Mouse (Mus musculus) natural killer cell, adult 2 months (primary cell): ENCODE results near the gene Nelfcd.

Experiments
- DNase-seq, 2 experiments: peaks; one replicate each; pipeline ENCODE4 v3.0.0; 2022; ENCODE audit warnings: low spot score in 2 of 2

Gene Nelfcd

GRCm38 (mm10) chr2:174415731-174416310 is at the start of gene Nelfcd:
Gene Nelfcd, plus strand, starts transcription at chr2:174415804.
- DNase-seq, result peak; percentile 94 to 95

DNA sequence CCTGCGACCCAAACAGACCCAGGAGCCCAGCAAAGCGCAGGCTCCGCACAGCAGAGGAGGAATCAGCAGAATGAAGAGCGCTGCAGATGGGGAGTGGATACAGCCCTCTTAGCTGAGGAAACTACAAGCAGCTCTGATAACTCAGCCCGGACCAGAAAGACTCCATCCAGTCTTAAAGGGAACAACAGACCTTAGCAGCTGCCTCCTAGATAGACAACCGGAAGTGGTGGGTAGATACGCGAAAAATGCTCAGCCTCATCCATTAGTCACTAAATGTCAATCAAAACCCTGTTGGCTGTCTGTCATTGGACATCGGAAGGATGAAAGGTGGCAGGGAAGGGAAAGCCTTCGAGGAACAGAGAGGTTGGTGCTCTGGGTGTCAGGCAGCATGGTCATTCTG is 49.0 kb upstream of the Nelfcd start:
- DNase-seq, result no peak

DNA sequence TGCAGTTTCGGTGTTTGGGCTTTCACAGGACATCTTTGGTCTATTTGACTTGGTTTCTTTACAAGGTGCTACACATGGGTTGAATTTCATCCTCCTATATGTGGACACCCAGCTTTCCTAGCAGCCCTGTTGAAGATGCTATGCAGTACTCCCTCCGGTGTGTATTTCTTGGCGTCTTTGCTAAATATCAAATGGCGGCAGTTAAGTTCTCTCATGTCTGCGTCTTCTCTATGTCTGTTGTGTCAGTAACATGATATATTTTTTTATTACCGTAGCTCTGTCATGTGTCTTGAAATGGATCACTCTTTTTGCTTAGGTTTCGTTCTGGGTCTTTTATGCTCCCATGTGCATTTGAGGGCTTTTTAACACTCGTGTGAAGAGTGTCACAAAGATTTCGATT is 34.6 kb upstream of the Nelfcd start:
- no peak for DNase-seq

DNA sequence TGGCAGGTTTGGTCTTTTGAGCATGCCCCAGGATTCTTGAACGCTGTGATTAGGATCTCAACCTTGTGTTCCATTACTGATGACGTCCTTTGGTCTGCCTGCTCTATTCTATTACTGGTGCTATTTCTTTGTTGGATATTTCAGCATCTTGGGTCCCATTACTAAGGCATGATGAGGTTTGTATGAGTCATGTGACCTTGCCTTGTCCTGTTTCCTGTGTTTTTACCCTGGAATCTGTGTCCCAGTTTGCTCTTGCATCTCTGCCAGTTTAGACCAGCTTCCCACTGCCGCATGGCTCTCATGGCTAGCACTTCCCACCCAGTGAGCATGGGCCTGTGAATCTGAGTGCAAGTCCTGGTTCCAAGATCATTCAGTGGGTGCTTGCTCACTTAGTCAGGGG is 23.7 kb upstream of the Nelfcd start:
- no peak for DNase-seq

DNA sequence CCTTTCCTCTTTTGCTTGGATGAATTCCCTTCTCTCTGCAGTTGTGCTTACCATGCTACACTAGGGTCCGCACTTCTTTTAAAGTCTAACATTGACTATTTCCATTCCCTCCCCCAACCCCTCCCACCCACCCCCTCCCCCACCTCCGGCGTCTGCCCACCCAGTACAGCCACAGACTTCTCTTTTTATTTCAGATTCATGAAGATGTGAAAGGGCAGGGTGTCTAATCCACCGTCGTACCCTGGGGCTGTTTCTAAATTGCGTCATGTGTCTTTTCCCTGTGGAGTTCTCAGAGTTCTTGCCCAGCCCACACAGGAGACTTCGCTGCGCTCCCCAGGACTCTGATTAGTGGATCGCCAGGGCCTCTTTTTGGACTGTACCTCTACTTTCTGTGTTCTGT is 23.1 kb upstream of the Nelfcd start:
- no peak for DNase-seq

DNA sequence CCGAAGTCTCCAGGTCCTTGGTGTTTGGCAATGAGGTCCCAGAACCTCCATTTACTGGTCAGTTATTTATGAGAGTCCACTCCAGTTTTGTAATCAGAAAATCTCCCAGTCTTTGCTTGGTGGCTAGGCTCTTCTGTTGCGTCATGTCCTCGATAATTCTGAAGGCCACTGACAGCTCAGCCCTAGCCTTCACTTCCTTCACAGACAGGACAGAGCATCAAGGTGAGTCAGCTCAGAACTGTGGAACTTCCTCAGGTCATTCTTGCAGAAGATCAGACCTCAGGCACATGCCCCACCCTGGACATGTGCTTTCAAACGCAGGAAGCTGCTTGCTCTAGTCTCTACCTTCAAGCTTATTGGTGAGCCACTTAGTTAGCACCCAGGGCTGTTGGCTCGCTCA is 22.2 kb upstream of the Nelfcd start:
- no peak for DNase-seq

GRCm38 (mm10) chr2:174396643-174397042 is 19.0 kb upstream of the Nelfcd start:
- DNase-seq, result no peak

DNA sequence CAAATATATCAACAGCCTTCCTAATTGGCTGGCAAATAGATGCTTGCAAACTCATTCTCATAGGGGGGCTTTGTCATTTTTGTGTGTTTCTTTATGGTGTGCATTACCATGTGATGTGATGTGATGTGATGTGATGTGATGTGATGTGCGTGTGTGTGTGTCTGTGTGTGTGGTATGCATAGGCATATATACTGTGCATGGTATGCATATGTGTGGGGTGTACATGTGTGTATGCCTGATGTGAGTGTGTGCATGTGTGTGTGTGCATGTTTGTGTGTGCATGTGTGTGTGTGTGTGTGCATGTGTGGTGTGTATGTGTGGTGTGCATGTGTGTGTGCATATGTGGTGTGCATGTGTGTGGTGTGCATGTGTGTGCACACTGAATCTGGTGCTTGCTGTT is 18.5 kb upstream of the Nelfcd start:
- DNase-seq, result no peak

- no peak for DNase-seq
Measured at GRCm38 (mm10) chr2:174397881-174398280, 17.7 kb upstream of the Nelfcd start.

DNA sequence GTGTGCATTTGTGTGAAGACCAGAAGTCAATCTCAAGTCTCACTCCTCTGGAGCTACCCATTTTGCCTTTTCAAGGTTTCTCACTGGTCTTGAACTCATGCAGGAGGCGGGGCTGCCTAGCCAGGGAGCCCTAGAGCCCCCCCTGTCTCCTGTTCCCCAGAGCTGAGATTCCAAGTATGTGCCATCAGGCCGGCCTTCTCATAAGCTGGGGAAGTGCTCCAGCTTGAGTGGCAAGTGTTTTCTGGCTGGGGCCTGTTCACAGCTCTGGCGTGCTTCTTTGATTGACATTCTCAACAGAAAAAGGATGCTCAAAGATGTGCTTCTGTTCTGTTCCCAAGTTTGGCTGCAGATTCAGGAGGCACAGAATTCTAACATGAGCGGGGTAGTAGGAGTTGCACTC is 15.2 kb upstream of the Nelfcd start:
- DNase-seq, result no peak

DNA sequence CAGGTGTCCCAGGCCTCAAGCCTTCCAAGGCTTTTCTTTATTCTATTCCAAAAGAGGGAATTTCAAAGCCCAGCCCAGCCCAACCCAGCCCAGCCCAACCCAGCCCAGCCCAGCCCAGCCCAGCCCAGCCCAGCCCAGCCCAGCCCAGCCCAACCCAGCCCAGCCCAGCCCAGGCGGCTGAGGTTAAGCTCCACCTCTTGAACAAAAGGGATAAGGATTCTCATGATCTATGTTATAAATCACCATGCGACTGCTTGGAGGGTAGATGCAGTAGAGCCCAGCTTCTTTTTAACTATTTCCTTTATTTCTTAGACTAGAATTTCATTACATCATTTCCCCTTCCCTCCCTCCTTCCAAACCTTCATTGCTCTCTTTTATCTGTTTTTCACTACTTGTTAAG is 5.4 kb upstream of the Nelfcd start:
- no peak for DNase-seq

DNA sequence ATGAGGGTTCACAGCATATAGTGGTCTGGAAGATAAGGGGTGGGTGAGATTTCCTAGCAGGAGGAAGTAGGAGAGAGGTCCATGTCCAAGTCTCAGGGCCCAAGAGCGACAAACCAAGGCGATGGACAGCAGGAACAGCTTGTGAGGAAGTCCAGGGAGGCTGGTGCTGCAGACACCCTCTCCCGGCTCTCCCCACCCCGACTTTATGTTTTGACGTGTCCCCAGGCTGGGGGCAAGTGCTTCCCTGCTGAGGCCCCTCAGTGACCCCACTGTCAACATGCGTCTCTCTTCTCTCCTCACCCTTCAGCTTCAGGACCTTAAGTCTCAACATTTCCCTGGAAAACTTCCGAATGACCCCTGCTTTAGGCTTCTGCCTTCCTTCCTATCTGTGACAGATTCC is 2.5 kb upstream of the Nelfcd start:
- no peak for DNase-seq

DNA sequence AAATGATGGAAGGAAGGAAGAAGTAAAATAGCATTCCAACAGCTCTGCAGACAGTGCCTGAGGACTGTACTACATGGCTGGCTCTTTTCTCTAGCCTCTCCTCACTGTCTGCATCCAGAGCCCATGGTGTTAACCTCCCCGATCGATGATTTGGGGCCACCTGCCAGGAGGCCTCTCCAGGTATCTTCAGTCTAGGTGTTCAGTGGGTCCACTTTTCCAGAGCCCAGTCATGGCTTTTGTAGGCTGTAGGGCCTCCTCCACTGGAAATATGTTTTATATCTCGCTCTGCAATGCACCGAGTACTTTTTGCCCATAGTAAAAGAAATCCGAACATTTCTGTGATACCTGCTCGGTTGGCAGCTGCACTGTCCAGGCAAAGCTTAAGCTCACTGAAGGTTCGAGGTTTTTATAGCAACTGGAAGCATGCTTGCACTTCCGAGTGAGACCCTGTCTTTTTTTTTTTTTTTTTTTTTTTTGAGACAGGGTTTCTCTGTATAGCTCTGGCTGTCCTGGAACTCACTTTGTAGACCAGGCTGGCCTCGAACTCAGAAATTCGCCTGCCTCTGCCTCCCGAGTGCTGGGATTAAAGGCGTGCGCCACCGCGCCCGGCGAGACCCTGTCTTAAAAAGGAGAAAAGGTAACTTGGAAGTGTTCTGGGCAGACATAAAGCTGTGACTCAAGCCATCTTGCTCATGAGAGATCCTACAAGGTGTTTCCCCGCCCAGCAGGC is 438 bp upstream of the Nelfcd start:
- DNase-seq, result no peak

GRCm38 (mm10) chr2:174421107-174421506 is 5.5 kb downstream of the Nelfcd start:
- DNase-seq, result no peak

GRCm38 (mm10) chr2:174424301-174425085 is 8.9 kb downstream of the Nelfcd start:
- no peak for DNase-seq

DNA sequence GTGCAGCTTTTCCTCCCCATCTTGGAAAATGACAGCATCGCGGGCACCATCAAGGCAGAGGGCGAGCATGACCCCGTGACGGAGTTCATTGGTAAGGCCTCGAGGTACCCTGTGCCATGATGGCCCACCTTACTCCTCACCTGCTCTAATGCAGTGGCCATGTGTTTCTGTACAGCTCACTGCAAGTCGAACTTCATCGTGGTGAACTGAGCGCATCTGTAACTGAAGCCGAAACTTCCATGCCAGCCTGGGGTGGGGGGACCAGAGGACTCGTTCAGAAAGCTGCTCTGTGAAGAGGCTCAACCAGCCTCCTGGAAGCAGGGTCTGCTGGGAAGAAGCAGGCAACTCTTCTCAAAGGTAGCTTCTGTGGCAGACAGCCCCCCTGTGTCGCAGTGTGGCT is 11.3 kb downstream of the Nelfcd start:
- no peak for DNase-seq

GRCm38 (mm10) chr2:174428076-174428835 is 12.7 kb downstream of the Nelfcd start:
- DNase-seq, result no peak

DNA sequence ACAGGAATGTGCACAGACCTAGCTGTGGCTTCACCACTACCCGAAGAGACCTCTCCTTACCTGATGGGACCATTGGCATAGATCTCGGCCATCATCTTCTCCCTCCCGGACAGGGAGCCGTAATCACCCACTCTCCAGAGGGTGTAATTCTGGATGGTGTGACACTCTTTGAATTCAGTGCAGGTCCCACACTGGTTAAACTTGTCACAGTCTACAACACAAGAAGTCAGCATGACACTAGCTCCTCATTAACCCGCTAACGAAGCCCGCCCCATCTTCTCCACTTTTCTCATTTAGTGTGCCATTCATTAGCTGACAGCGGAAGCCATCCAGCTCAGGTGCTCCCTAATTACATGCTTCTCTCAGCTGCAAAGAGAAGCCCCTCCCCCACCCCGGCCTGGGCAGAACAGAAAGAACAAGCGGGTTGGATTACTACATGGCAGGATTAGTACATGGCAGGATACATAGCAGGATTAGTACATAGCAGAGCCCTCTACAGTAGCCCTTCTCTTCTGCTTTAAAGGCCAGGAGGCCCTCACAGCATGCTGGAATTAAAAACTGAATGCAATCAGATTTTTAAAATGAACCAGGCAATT is 13.5 kb downstream of the Nelfcd start:
- DNase-seq, result no peak

DNA sequence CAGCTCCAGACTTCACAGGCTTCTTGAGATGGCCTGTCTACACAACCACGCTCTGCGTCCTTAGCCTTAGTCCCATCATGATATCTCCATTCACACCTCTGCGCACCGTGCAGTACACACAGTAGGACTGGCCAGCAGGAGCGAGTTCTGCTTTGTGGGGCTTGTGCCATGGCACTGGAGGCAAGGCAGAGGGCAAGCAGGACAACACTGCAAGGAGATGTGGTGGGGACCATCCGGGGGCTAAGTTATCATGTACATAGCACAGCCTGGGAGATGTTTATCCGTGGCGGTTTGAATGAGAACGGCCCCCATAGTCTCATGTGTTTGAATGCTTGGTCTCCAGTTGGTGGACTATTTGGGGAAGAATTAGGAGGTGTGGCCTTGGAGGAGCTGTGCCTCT is 19.3 kb downstream of the Nelfcd start:
- DNase-seq, result no peak

DNA sequence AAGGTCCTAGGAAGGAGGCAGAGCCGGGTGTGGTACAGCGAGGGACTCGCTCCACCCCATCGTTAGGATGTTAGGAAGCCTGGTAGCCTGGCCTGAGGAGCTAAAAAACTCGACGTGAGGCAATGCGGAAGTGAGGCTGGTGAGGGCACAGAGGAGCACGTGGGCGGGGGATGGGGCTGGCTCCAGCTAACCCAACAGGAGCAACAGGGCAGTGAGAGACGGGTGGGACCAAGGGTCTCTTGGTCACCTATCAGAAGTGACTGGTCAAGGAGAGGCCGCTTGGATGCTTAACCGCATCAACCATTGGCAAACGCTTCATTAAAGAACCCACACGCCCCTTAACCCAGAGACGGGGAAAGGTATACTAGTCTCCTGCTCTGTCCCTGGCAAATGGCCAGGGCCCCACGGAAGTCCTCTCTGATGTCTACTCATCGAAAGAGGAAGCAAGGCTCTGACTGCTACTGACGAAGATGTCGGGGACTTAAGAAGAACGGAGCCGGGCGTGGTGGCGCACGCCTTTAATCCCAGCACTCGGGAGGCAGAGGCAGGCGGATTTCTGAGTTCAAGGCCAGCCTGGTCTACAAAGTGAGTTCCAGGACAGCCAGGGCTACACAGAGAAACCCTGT is 20.6 kb downstream of the Nelfcd start:
- peak in 1 of 2 experiments; percentile 64 for DNase-seq
